Mouse (Mus musculus) megakaryocyte progenitor cell, adult 5-6 weeks (primary cell): ENCODE results near the gene Olfr453. TPM values are rescaled to one million over a fixed set of nuclear protein-coding genes. Genes with fewer than 3 reads are reported as not detected.

ENCODE experiments used
- ATAC-seq: replicated peaks from 2 replicates; pipeline ENCODE4 v1.8.0; 2016; ENCODE audit warnings: mild to moderate bottlenecking, moderate TSS enrichment, inconsistent platforms; ENCODE audit not compliant: poor library complexity
- total RNA-seq, 2 experiments: library from RNA; stranded (forward) in 1 of 2; stranded (reverse) in 1 of 2; fragments of 157-497, 149-512 nt in 1 of 2; fragments of 200-1000 nt in 1 of 2; gene quantifications; 2 replicates each; pipeline versions ENCODE4 v1.2.3 to v1.2.4; 2015 to 2017

Gene Olfr453
- total RNA-seq (2015) (not detected in 2 replicates), total RNA-seq (2017) (not detected in 2 replicates)

- ATAC-seq, result no peak
Measured at GRCm38 (mm10) chr6:42739071-42739470, at the start of gene Olfr453. TSS of gene Olfr453 (plus strand) at chr6:42739371.

DNA sequence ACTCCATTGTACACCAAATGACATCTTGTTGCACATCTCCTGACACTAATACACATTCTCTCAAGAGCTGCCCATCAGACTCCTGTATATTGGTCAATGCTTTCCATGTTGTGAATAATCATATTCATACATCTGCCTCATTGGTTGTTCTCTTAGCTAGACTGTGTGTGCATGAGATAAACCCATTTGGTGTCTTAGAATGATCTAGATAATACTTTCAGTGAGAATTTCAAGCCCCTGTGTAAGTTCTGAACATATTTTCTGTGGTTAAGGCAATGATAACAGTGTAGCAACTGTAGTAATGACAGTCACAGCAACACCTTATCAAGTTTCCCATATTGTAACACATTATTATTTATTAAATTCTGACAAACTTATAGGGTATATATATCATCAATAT, 49.4 kb upstream of the Olfr453 start:
- peak; percentile 11; the same call in 1 of the 2 replicates for ATAC-seq

GRCm38 (mm10) chr6:42692154-42692516, 47.0 kb upstream of the Olfr453 start:
- ATAC-seq, result peak; percentile 47

GRCm38 (mm10) chr6:42692517-42693190, 46.5 kb upstream of the Olfr453 start:
- peak; percentile 89 for ATAC-seq

- no peak for ATAC-seq
Measured at GRCm38 (mm10) chr6:42709291-42710211, 29.6 kb upstream of the Olfr453 start, which contains the start of gene Tcaf1. TSS of gene Tcaf1 (minus strand) at chr6:42710088.

DNA sequence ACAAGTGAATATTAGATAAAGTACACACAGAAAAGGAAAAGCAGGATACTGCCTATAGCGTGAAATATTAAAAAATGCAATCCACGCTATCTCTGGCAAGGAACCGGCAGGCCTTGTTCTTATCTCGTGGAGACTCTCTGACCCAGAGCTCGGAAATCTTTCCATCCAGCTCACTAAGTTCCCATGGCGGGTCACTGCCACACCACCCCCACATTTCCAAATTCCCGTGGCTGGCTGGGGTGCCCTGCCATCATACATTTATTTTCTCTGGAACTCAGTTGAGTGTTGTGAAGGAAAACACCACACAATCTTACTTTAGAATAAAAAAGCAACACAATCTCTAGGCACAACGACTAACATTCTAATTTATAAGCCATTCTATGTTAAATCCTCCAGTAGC, 24.5 kb upstream of the Olfr453 start:
- no peak for ATAC-seq

- ATAC-seq, result no peak
Measured at GRCm38 (mm10) chr6:42717973-42718372, 21.2 kb upstream of the Olfr453 start.

DNA sequence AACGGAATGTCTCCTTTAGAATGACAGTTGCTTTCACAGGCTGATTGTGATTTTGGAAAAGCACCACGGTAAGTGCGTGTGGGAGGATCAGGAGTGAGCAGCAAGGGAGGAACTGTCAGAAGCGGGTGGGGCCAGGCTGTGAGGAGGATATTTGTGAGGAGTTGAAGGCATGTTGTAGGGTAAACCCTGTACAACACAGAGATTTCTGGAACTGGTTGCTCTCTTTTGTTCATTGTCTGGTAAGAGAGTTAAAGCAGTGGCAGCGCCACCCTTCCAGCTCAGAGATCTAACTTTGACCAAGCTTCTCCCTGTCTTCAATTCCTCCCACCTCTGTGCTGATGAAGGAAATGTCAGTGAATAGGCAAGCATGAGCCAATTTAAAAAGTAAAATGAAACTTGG, 3.1 kb downstream of the Olfr453 start:
- no peak for ATAC-seq

DNA sequence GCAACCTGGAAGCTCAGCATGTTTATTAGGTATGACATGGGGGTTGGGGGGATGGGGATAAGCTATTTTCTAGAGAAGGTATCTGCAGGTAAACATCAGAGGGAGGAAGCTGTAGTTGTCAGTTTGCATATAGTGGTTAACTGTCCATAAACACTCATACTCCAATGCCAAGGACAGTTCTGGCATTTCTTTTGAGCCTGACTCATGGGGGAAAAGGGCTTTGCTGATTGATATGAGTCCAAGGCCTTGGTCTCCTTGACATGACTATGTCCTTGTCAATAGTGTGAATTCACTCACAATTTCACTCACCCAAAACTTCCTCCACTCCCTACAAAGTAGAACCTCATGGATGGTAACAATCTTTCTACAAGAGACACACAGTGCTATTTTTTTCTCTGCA, 8.7 kb downstream of the Olfr453 start:
- no peak for ATAC-seq

GRCm38 (mm10) chr6:42756104-42756503, 16.9 kb downstream of the Olfr453 start, which contains the start of gene Olfr38:
TSS of gene Olfr38 (plus strand) at chr6:42756404.
- ATAC-seq, result no peak

GRCm38 (mm10) chr6:42777066-42777465, 37.9 kb downstream of the Olfr453 start:
- no peak for ATAC-seq

DNA sequence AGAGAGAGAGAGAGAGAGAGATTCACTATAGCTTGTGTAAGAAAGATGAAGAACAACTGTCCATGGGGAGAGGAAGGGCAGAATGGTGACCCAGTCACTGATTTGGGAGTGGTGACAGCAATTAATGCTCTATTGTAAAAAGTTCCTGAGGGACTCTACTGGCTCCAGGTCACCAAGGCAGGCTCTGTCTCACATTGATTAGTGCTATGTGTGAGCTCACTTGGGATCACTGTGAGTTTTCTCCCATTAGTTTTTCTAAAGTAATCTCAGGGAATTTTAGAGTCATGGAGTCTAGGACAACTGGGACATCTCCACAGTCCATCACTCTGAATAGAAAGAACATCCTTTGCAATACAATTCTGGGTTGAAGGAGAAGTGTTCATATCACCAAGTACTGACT, 45.6 kb downstream of the Olfr453 start, which contains the start of gene Olfr452:
TSS of gene Olfr452 (plus strand) at position 301 of the 400 bp plus-strand sequence.
- ATAC-seq, result no peak

- peak; percentile 37; the same call in 1 of the 2 replicates for ATAC-seq
Measured at GRCm38 (mm10) chr6:42790247-42790948, 51.2 kb downstream of the Olfr453 start.

- ATAC-seq, result no peak
Measured at GRCm38 (mm10) chr6:42790949-42791556, 51.9 kb downstream of the Olfr453 start.

DNA sequence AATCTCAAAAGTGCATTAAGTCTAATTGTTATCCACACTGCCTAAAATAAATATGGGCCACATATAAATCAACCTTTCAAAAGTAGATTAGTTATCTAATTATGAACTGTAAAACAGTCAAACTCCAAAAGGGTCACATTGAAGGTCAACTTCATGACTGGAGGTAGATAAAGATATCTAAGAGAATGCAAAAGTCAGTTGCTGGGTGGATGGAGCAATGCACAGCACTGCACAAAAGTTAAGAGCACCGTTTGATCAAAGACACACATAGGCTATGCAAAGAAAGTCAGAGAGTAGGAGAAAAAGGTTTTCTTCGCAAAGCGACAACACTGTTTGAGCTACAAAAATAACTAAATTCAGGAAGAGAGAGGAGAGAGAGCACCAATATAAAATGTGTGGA, 55.8 kb downstream of the Olfr453 start:
- ATAC-seq, result no peak

Other genes starting within 250 kb of the Olfr453 start
- gene Olfr455, start 191.8 kb upstream of the Olfr453 start, total RNA-seq (2015), result not detected in 2 replicates
- gene Olfr455, start 191.8 kb upstream of the Olfr453 start, total RNA-seq (2017), result not detected in 2 replicates
- not detected in 2 replicates for gene Tcaf3, start 141.7 kb upstream of the Olfr453 start, total RNA-seq (2015)
- gene Tcaf3, start 141.7 kb upstream of the Olfr453 start, total RNA-seq (2017), result not detected in 2 replicates
- 0.15 TPM in 1 of 2 replicates, not detected in the other for gene Tcaf2, start 94.1 kb upstream of the Olfr453 start, total RNA-seq (2015)
- 0.08 TPM in 1 of 2 replicates, not detected in the other for gene Tcaf2, start 94.1 kb upstream of the Olfr453 start, total RNA-seq (2017)
- 0.05 and 0.37 TPM in 2 replicates for gene Tcaf1, start 29.3 kb upstream of the Olfr453 start, total RNA-seq (2015)
- 0.27 and 1.4 TPM in 2 replicates for gene Tcaf1, start 29.3 kb upstream of the Olfr453 start, total RNA-seq (2017)
- not detected in 2 replicates for gene Olfr38, start 17.0 kb downstream of the Olfr453 start, total RNA-seq (2015)
- gene Olfr38, start 17.0 kb downstream of the Olfr453 start, total RNA-seq (2017), result not detected in 2 replicates
- not detected in 2 replicates for gene Olfr452, start 45.7 kb downstream of the Olfr453 start, total RNA-seq (2015)
- gene Olfr452, start 45.7 kb downstream of the Olfr453 start, total RNA-seq (2017), result not detected in 2 replicates
- not detected in 2 replicates for gene Olfr450, start 72.6 kb downstream of the Olfr453 start, total RNA-seq (2015)
- not detected in 2 replicates for gene Olfr450, start 72.6 kb downstream of the Olfr453 start, total RNA-seq (2017)
- gene Olfr449, start 95.0 kb downstream of the Olfr453 start, total RNA-seq (2015), result not detected in 2 replicates
- not detected in 2 replicates for gene Olfr449, start 95.0 kb downstream of the Olfr453 start, total RNA-seq (2017)
- not detected in 2 replicates for gene Olfr448, start 151.1 kb downstream of the Olfr453 start, total RNA-seq (2015)
- not detected in 2 replicates for gene Olfr448, start 151.1 kb downstream of the Olfr453 start, total RNA-seq (2017)
- gene Olfr447, start 169.5 kb downstream of the Olfr453 start, total RNA-seq (2015), result not detected in 2 replicates
- not detected in 2 replicates for gene Olfr447, start 169.5 kb downstream of the Olfr453 start, total RNA-seq (2017)
- not detected in 2 replicates for gene Olfr446, start 182.0 kb downstream of the Olfr453 start, total RNA-seq (2015)
- gene Olfr446, start 182.0 kb downstream of the Olfr453 start, total RNA-seq (2017), result not detected in 2 replicates
- gene Olfr444, start 209.7 kb downstream of the Olfr453 start, total RNA-seq (2015), result not detected in 2 replicates
- gene Olfr444, start 209.7 kb downstream of the Olfr453 start, total RNA-seq (2017), result not detected in 2 replicates